7 mouse cellular contexts compared by ENCODE assay signal in genomic region chr12:55492941-55493340, GRCm38 (mm10). TPM values are rescaled to one million over a fixed set of nuclear protein-coding genes. Genes with fewer than 3 reads are reported as not detected.
A peak's percentile ranks its signal among the peaks of the same experiment; 100 is the strongest.
DNase-seq lines count a peak whose midpoint lies in the region; ATAC-seq and TF ChIP-seq lines count a peak whose summit lies in the region.

No protein-coding gene starts in this region.

- peak overlapping the region; percentile 97 for H3K9ac ChIP-seq in forebrain, embryonic 16.5 days (replicated peaks; ENCODE audit: low read depth, low read length)
- H3K9ac ChIP-seq in liver, embryonic 15.5 days = peak overlapping the region; percentile 93

- 3% methylated on average over 12 of the region's 12 CpGs for WGBS in spleen, adult 2 months
- WGBS in forebrain, embryonic 16.5 days = under 1% methylated on average over 12 of the region's 12 CpGs
- 2% methylated on average over 12 of the region's 12 CpGs for WGBS in liver, embryonic 15.5 days (ENCODE audit: insufficient replicate concordance)

- TF ChIP-seq CTCF in spleen, adult 2 months (IDR thresholded peaks at IDR 0.05; ENCODE audit: extremely low read depth, insufficient read depth, insufficient read length, insufficient replicate concordance) = no peak

- H3K36me3 ChIP-seq in spleen, adult 2 months (ENCODE audit: control insufficient read depth, insufficient read depth, low read length) = peaks cover 28% of the 10 kb centered on the region
- peaks cover 13% of the 10 kb centered on the region for H3K36me3 ChIP-seq in forebrain, embryonic 16.5 days (ENCODE audit: control insufficient read depth, insufficient read depth)
- peaks cover 27% of the 10 kb centered on the region for H3K36me3 ChIP-seq in liver, embryonic 15.5 days (replicated peaks)

- H3K4me1 ChIP-seq in spleen, adult 2 months (ENCODE audit: control insufficient read depth, insufficient read depth, insufficient read length) = peaks cover 21% of the 10 kb centered on the region; the same call in 1 of the 2 replicates
- peaks cover 20% of the 10 kb centered on the region for H3K4me1 ChIP-seq in forebrain, embryonic 16.5 days (replicated peaks; ENCODE audit: control insufficient read depth, insufficient read depth, low read length)
- H3K4me1 ChIP-seq in liver, embryonic 15.5 days (replicated peaks) = peaks cover 56% of the 10 kb centered on the region

- peak overlapping the region; percentile 55 for H3K4me3 ChIP-seq in spleen, adult 2 months (ENCODE audit: extremely low read depth, insufficient read depth, insufficient read length)
- H3K4me3 ChIP-seq in forebrain, embryonic 16.5 days (replicated peaks; ENCODE audit: low read length) = peak overlapping the region; percentile 90
- H3K4me3 ChIP-seq in liver, embryonic 15.5 days (replicated peaks) = peak overlapping the region; percentile 93

- no peak for ATAC-seq in forebrain, embryonic 16.5 days
- no peak for ATAC-seq in liver, embryonic 15.5 days (ENCODE audit: insufficient read depth)
- ATAC-seq in CD4-positive, CD25-positive, alpha-beta regulatory T cell, adult 4 months = no peak

- no peak for DNase-seq in spleen, adult 2 months (ENCODE audit: low read depth in 1 of 2, low spot score in 2 of 2)
- no peak for DNase-seq in spleen, adult 18-20 months
- no peak for DNase-seq in right cerebral cortex, adult 18-20 months
- no peak for DNase-seq in embryo, embryonic 10 days (ENCODE audit: low spot score)

- peak overlapping the region; percentile 78 for H3K4me2 ChIP-seq in forebrain, embryonic 16.5 days (ENCODE audit: low read length)
- H3K4me2 ChIP-seq in liver, embryonic 15.5 days = peak overlapping the region; percentile 99

- no peak for TF ChIP-seq POLR2A in spleen, adult 2 months (IDR thresholded peaks at IDR 0.05; ENCODE audit: low read depth, low read length)

- peak overlapping the region; percentile 99 for H3K27ac ChIP-seq in spleen, adult 2 months (ENCODE audit: insufficient read depth, low read length)
- H3K27ac ChIP-seq in forebrain, embryonic 16.5 days (ENCODE audit: low read length) = peak overlapping the region; percentile 98
- H3K27ac ChIP-seq in liver, embryonic 15.5 days (replicated peaks) = peak overlapping the region; percentile 94

- no peaks in the 10 kb centered on the region for H3K27me3 ChIP-seq in spleen, adult 2 months (ENCODE audit: control insufficient read depth, insufficient read depth, low read length)
- no peaks in the 10 kb centered on the region for H3K27me3 ChIP-seq in forebrain, embryonic 16.5 days (replicated peaks; ENCODE audit: control insufficient read depth, insufficient read depth, low read length)
- H3K27me3 ChIP-seq in liver, embryonic 15.5 days = peaks cover 12% of the 10 kb centered on the region

- H3K9me3 ChIP-seq in forebrain, embryonic 16.5 days (ENCODE audit: control insufficient read depth, low read length) = no peaks in the 10 kb centered on the region
- no peaks in the 10 kb centered on the region for H3K9me3 ChIP-seq in liver, embryonic 15.5 days (replicated peaks)

RNA-seq across cellular contexts. Expression of gene Nfkbia, which starts 0.5 kb away (rescaled TPM):
- 287 and 388 TPM in 2 replicates for polyA plus RNA-seq in spleen, adult 2 months (2012; rRNA removed)
- 53.4 and 58.5 TPM in 2 replicates for polyA plus RNA-seq in forebrain, embryonic 16.5 days (2015; fragmentation: Nextera tagmentation; extraction: Ambion mirVana)
- polyA plus RNA-seq in liver, embryonic 15.5 days (2015; fragmentation: Nextera tagmentation; extraction: Ambion mirVana) = 22.9 and 24.4 TPM in 2 replicates
- polyA plus RNA-seq in CD4-positive, CD25-positive, alpha-beta regulatory T cell, adult 4 months (2017; shearing (Covaris generic)) = 100 to 1,000 TPM; 643 to 660 TPM
